Mouse (Mus musculus) lung, embryonic 14.5 days (tissue): Measurements from ENCODE around the gene Gpa33. TPM values are rescaled to one million over a fixed set of nuclear protein-coding genes. Genes with fewer than 3 reads are reported as not detected.

Source experiments
- ATAC-seq: fragments of 200-750 bp; cut with Nextera tagmentation; 2 replicates; pipeline ENCODE4 v1.8.0; 2017; ENCODE audit warnings: mild to moderate bottlenecking, moderate TSS enrichment, moderate library complexity; ENCODE audit not compliant: insufficient read depth
- DNase-seq: peaks from one replicate; pipeline ENCODE4 v3.0.0-alpha.2; 2015
- H3K27ac ChIP-seq: fragments of 300-500 bp; sonication (generic); 2 replicates; pipeline ENCODE4 v1.5.1; 2014; ENCODE audit warnings: low read depth, mild to moderate bottlenecking, moderate library complexity
- H3K27me3 ChIP-seq: fragments of 300-500 bp; sonication (generic); 2 replicates; pipeline ENCODE4 v1.6.1; 2014; ENCODE audit warnings: low read length, control low read depth; ENCODE audit not compliant: insufficient read depth
- H3K36me3 ChIP-seq: fragments of 300-500 bp; sonication (generic); 2 replicates; pipeline ENCODE4 v1.6.1; 2014; ENCODE audit warnings: control low read depth; ENCODE audit not compliant: insufficient read depth
- H3K4me1 ChIP-seq: fragments of 300-500 bp; sonication (generic); 2 replicates; pipeline ENCODE4 v1.6.1; 2014; ENCODE audit warnings: antibody characterized with exemption, control low read depth; ENCODE audit not compliant: insufficient read depth
- H3K4me2 ChIP-seq: fragments of 300-500 bp; sonication (generic); 2 replicates; pipeline ENCODE4 v1.6.1; 2014; ENCODE audit warnings: mild to moderate bottlenecking
- H3K4me3 ChIP-seq: fragments of 300-500 bp; sonication (generic); 2 replicates; pipeline ENCODE4 v1.5.1; 2014; ENCODE audit warnings: low read depth, low read length
- H3K9ac ChIP-seq: fragments of 300-500 bp; sonication (generic); 2 replicates; pipeline ENCODE4 v1.6.1; 2014
- H3K9me3 ChIP-seq: fragments of 300-500 bp; sonication (generic); 2 replicates; pipeline ENCODE4 v1.6.1; 2016; ENCODE audit warnings: low read depth, low read length, control low read depth
- CTCF ChIP-seq: IDR thresholded peaks from 2 replicates; pipeline ENCODE4 v1.5.1; 2016; ENCODE audit warnings: antibody characterized with exemption, low read depth
- WGBS: fragments of 180-500 bp; shearing (Covaris S2); extraction: QIAGEN DNeasy Blood & Tissue Kit; methylation state at CpG from one replicate; pipeline ENCODE4 v1.1.7; 2014; 5-methylcytosine and 5-hydroxymethylcytosine counted together
- polyA plus RNA-seq: library from polyadenylated mRNA; unstranded; fragments of >200 nt; fragmentation: Nextera tagmentation; extraction: Ambion mirVana; gene quantifications from 2 replicates; pipeline ENCODE4 v1.2.1, GENCODE M21; 2014

Gene Gpa33
- polyA plus RNA-seq, 1 experiment from 2014 or later: not detected

GRCm38 (mm10) chr1:166160569-166161445 is 30.8 kb downstream of the Gpa33 start:
- H3K36me3 ChIP-seq: no peaks in the 10 kb centered on the region
- H3K4me3 ChIP-seq: no peak overlapping the region
- peaks cover 10% of the 10 kb centered on the region for H3K27me3 ChIP-seq
- H3K27ac ChIP-seq: no peak overlapping the region
- no peaks in the 10 kb centered on the region for H3K9me3 ChIP-seq
- H3K4me1 ChIP-seq: no peaks in the 10 kb centered on the region
- TF ChIP-seq CTCF: peak; percentile 95
- peak overlapping the region; percentile 20; the same call in 1 of the 2 replicates for H3K4me2 ChIP-seq
- no peak overlapping the region for H3K9ac ChIP-seq
- WGBS: 15% methylated on average over 24 of the region's 24 CpGs
- DNase-seq: peak; percentile 92
- peak; percentile 69 for ATAC-seq

DNA sequence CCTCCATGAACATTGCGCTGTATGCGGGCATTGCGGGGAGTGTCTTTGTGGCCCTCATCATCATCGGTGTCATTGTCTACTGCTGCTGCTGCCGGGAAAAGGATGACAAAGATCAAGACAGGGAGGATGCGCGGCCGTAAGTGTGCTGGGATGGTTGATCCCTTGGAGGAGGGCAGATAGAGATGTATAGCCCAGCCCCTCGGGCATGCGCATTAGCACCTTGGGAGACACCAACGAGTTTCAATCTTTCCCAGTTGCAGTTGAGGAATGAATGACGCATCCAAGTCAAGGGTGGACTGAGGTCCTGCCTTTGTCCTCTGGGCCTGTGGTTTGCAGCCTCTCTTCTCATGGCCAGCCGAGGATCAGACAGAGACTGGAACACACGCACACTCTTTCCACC is 34.5 kb downstream of the Gpa33 start:
- ATAC-seq (no peak), DNase-seq (no peak)
- Histone ChIP-seq H3K9ac (no peak overlapping the region), H3K27me3 (peaks cover 1% of the 10 kb centered on the region; the same call in 1 of the 2 replicates), H3K4me1 (no peaks in the 10 kb centered on the region), H3K4me3 (no peak overlapping the region), H3K9me3 (no peaks in the 10 kb centered on the region), H3K36me3 (no peaks in the 10 kb centered on the region), H3K27ac (no peak overlapping the region), H3K4me2 (no peak overlapping the region)
- TF ChIP-seq CTCF: no peak
- WGBS: 88% methylated on average over 14 of the region's 14 CpGs

GRCm38 (mm10) chr1:166165159-166165558 is 35.1 kb downstream of the Gpa33 start:
- Histone ChIP-seq H3K4me1 (no peaks in the 10 kb centered on the region), H3K27ac (no peak overlapping the region), H3K9ac (no peak overlapping the region), H3K36me3 (no peaks in the 10 kb centered on the region), H3K9me3 (no peaks in the 10 kb centered on the region), H3K4me3 (no peak overlapping the region), H3K4me2 (no peak overlapping the region), H3K27me3 (no peaks in the 10 kb centered on the region)
- ATAC-seq: no peak
- WGBS: 89% methylated on average over 9 of the region's 9 CpGs
- DNase-seq: no peak
- TF ChIP-seq CTCF: no peak

DNA sequence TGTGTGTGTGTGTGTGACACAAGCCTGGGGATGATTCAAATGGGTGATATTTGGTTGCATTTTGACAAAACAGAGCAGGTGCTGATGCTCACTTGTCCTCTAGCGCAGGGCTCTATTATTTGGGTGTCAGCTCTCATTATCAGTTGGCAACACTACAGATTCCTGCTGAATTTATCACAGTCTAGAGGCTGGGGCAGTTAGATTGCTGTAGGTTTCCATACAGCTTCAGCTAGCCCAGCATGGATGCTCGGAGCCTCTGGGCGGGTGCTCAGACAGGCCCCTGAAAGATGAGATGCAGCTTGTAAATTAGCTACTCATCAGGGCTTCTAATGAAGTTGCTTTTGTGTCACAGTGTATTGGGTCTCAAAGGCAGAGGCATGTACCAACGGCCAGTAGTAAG is 37.4 kb downstream of the Gpa33 start:
- DNase-seq: no peak
- Histone ChIP-seq H3K36me3 (no peaks in the 10 kb centered on the region), H3K9ac (no peak overlapping the region), H3K9me3 (no peaks in the 10 kb centered on the region), H3K27ac (no peak overlapping the region), H3K4me2 (no peak overlapping the region), H3K4me1 (no peaks in the 10 kb centered on the region), H3K27me3 (no peaks in the 10 kb centered on the region), H3K4me3 (no peak overlapping the region)
- no peak for TF ChIP-seq CTCF
- 81% methylated on average over 4 of the region's 4 CpGs for WGBS
- ATAC-seq: no peak

DNA sequence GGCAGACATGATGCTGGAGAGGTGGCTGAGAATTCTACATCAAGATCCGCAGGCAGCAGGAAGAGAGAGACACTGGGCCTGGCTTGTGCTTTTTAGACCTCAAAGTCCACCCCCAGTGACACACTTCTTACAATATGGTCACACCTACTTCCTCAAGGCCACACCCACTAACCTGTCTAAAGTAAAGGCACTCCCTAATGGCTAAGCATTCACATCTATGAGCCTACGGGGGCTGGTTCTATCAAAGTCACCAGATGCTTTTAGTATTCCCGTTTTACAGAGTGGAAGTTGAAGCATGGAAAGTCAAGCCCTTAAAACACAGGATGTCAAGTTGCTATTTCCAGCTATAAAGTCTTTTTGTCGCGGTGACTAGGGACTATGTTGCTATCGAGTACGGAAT is 38.0 kb downstream of the Gpa33 start:
- DNase-seq (no peak), ATAC-seq (no peak)
- Histone ChIP-seq H3K27ac (no peak overlapping the region), H3K36me3 (no peaks in the 10 kb centered on the region), H3K9me3 (no peaks in the 10 kb centered on the region), H3K4me2 (no peak overlapping the region), H3K4me1 (no peaks in the 10 kb centered on the region), H3K9ac (no peak overlapping the region), H3K4me3 (no peak overlapping the region), H3K27me3 (no peaks in the 10 kb centered on the region)
- no peak for TF ChIP-seq CTCF
- 92% methylated on average over 7 of the region's 7 CpGs for WGBS

GRCm38 (mm10) chr1:166169713-166170112 is 39.7 kb downstream of the Gpa33 start:
- Histone ChIP-seq H3K9me3 (no peaks in the 10 kb centered on the region), H3K27me3 (no peaks in the 10 kb centered on the region), H3K4me2 (no peak overlapping the region), H3K9ac (no peak overlapping the region), H3K4me1 (no peaks in the 10 kb centered on the region), H3K27ac (no peak overlapping the region), H3K36me3 (no peaks in the 10 kb centered on the region), H3K4me3 (no peak overlapping the region)
- no peak for TF ChIP-seq CTCF
- DNase-seq (no peak), ATAC-seq (no peak)
- WGBS: 75% methylated on average over 7 of the region's 7 CpGs

- TF ChIP-seq CTCF: no peak
Observed at GRCm38 (mm10) chr1:166170852-166171251, 40.8 kb downstream of the Gpa33 start.

More at GRCm38 (mm10) chr1:166170852-166171251, 40.8 kb downstream of the Gpa33 start:
- Histone ChIP-seq H3K4me3 (no peak overlapping the region), H3K9me3 (no peaks in the 10 kb centered on the region), H3K27ac (no peak overlapping the region), H3K4me2 (no peak overlapping the region), H3K4me1 (no peaks in the 10 kb centered on the region), H3K9ac (no peak overlapping the region), H3K27me3 (no peaks in the 10 kb centered on the region), H3K36me3 (no peaks in the 10 kb centered on the region)
- ATAC-seq: no peak
- DNase-seq: no peak
- 82% methylated on average over 12 of the region's 12 CpGs for WGBS
